Mouse (Mus musculus) cerebellum, adult 11-12 months (tissue): ENCODE results near the gene BC005624.
"Not testable (repeated sequence)": the region's sequence is repeated elsewhere in the genome, so short reads cannot be mapped to it uniquely, and the experiment has no call there.

Experiments used
- DNase-seq: peaks from one replicate; pipeline ENCODE4 v3.0.0; 2022

BC005624 gene

GRCm38 (mm10) chr2:30967352-30968327 lies 14.4 kb downstream of the BC005624 start, which contains the start of gene Tor1a:
TSS of gene Tor1a (minus strand) at chr2:30967933.
- peak; percentile 90 for DNase-seq

GRCm38 (mm10) chr2:30966826-30967225 lies 15.2 kb downstream of the BC005624 start:
- no peak for DNase-seq

GRCm38 (mm10) chr2:30965627-30966026 lies 16.4 kb downstream of the BC005624 start:
- DNase-seq, result no peak

- DNase-seq, result no peak
Observed at GRCm38 (mm10) chr2:30962570-30963254, 19.3 kb downstream of the BC005624 start.

GRCm38 (mm10) chr2:30959856-30960255 lies 22.1 kb downstream of the BC005624 start:
- no peak for DNase-seq

GRCm38 (mm10) chr2:30958726-30959125 lies 23.3 kb downstream of the BC005624 start:
- no peak for DNase-seq

GRCm38 (mm10) chr2:30957511-30957910 lies 24.5 kb downstream of the BC005624 start:
- no peak for DNase-seq

GRCm38 (mm10) chr2:30954797-30955196 lies 27.2 kb downstream of the BC005624 start:
- no peak for DNase-seq

- DNase-seq, result peak; percentile 82
Observed at GRCm38 (mm10) chr2:30952824-30953490, 29.0 kb downstream of the BC005624 start, which contains the start of gene Tor1b. TSS of gene Tor1b (plus strand) at chr2:30952959.

- no peak for DNase-seq
Observed at GRCm38 (mm10) chr2:30952457-30952823, 29.6 kb downstream of the BC005624 start.

GRCm38 (mm10) chr2:30942603-30943011 lies 39.4 kb downstream of the BC005624 start:
- peak; percentile 45 for DNase-seq

- DNase-seq, result not testable (repeated sequence)
Observed at GRCm38 (mm10) chr2:30942116-30942515, 39.9 kb downstream of the BC005624 start.

GRCm38 (mm10) chr2:30941586-30941985 lies 40.4 kb downstream of the BC005624 start:
- no peak for DNase-seq

- DNase-seq, result no peak
Observed at GRCm38 (mm10) chr2:30938574-30938991, 43.4 kb downstream of the BC005624 start.

- DNase-seq, result no peak
Observed at GRCm38 (mm10) chr2:30937731-30938130, 44.3 kb downstream of the BC005624 start.

GRCm38 (mm10) chr2:30936808-30937207 lies 45.2 kb downstream of the BC005624 start:
- DNase-seq, result no peak

GRCm38 (mm10) chr2:30933917-30934450 lies 48.0 kb downstream of the BC005624 start:
- peak; percentile 67 for DNase-seq

GRCm38 (mm10) chr2:30933032-30933431 lies 49.0 kb downstream of the BC005624 start:
- DNase-seq, result no peak

GRCm38 (mm10) chr2:30931922-30932321 lies 50.1 kb downstream of the BC005624 start:
- DNase-seq, result no peak

- DNase-seq, result not testable (repeated sequence)
Observed at GRCm38 (mm10) chr2:30930846-30931245, 51.2 kb downstream of the BC005624 start.

- peak; percentile 84 for DNase-seq
Observed at GRCm38 (mm10) chr2:30929483-30930045, 52.4 kb downstream of the BC005624 start, which contains the start of gene Ptges. TSS of gene Ptges (minus strand) at chr2:30929863.

GRCm38 (mm10) chr2:30928893-30929482 lies 53.0 kb downstream of the BC005624 start:
- no peak for DNase-seq
